Mouse (Mus musculus): ENCODE results near the gene 2310003L06Rik. TPM values are rescaled to one million over a fixed set of nuclear protein-coding genes. Genes with fewer than 3 reads are reported as not detected.

The 2310003L06Rik gene
- total RNA-seq, 1 experiment: 2.7 TPM

- Histone ChIP-seq H3K4me3 (ENCODE audit: insufficient read depth in 1 of 2, low read depth in 1 of 2, low read length in 2 of 2, poor library complexity in 1 of 2, severe bottlenecking in 1 of 2) (no peak overlapping the region), H3K9ac (ENCODE audit: insufficient read depth, low read depth, low read length, poor library complexity, severe bottlenecking) (no peak overlapping the region), H3K27ac (ENCODE audit: insufficient read depth, low read depth, low read length, poor library complexity, severe bottlenecking) (no peak overlapping the region), H3K4me1 (ENCODE audit: control insufficient read depth in 2 of 2, insufficient read depth in 2 of 2, low read length in 2 of 2, poor library complexity in 1 of 2) (peaks cover 0 to 2% of the 10 kb centered on the region in 2 experiments; a peak in 1 of 4 replicates), H3K36me3 (ENCODE audit: control insufficient read depth, insufficient read depth, low read length, poor library complexity, severe bottlenecking) (no peaks in the 10 kb centered on the region), H3K9me3 (ENCODE audit: control insufficient read depth, insufficient read depth, low read depth, low read length) (no peaks in the 10 kb centered on the region)
- TF ChIP-seq MAFK (IDR thresholded peaks at IDR 0.05; ENCODE audit: insufficient read depth, low read depth, low read length): no peak
- TF ChIP-seq ZC3H11A (IDR thresholded peaks at IDR 0.05; ENCODE audit: borderline replicate concordance, low read depth, low read length): no peak
- no peak for TF ChIP-seq HCFC1 (IDR thresholded peaks at IDR 0.05; ENCODE audit: borderline replicate concordance, insufficient read depth, low read length)
- no peak for DNase-seq (ENCODE audit: low read depth, low spot score)
- in situ Hi-C loops (cut with MboI; ENCODE audit: low sequenced_read_pairs in 2 of 2, unreplicated experiment in 2 of 2): no loop called here
Observed at GRCm38 (mm10) chr5:87951836-87952235, 17.4 kb upstream of the 2310003L06Rik start.

- H3K36me3 ChIP-seq (ENCODE audit: control insufficient read depth, insufficient read depth, low read length, poor library complexity, severe bottlenecking): no peaks in the 10 kb centered on the region
- no peaks in the 10 kb centered on the region for H3K9me3 ChIP-seq (ENCODE audit: control insufficient read depth, insufficient read depth, low read depth, low read length)
- H3K27ac ChIP-seq (ENCODE audit: insufficient read depth, low read depth, low read length, poor library complexity, severe bottlenecking): no peak within 1 kb of the TSS
- no peaks in the 10 kb centered on the region for H3K4me1 ChIP-seq (ENCODE audit: control insufficient read depth in 2 of 2, insufficient read depth in 2 of 2, low read length in 2 of 2, poor library complexity in 1 of 2)
- H3K4me3 ChIP-seq (ENCODE audit: insufficient read depth in 1 of 2, low read depth in 1 of 2, low read length in 2 of 2, poor library complexity in 1 of 2, severe bottlenecking in 1 of 2): no peak within 1 kb of the TSS
- DNase-seq (ENCODE audit: low read depth, low spot score): no peak
- in situ Hi-C loops (cut with MboI; ENCODE audit: low sequenced_read_pairs in 2 of 2, unreplicated experiment in 2 of 2): no loop called here
- H3K9ac ChIP-seq (ENCODE audit: insufficient read depth, low read depth, low read length, poor library complexity, severe bottlenecking): no peak within 1 kb of the TSS
- TF ChIP-seq ZNF384 (IDR thresholded peaks at IDR 0.05; ENCODE audit: low read depth, low read length): no peak
Observed at GRCm38 (mm10) chr5:87979139-87979538, 9.9 kb downstream of the 2310003L06Rik start, which contains the start of gene Cabs1. TSS of gene Cabs1 (plus strand) at chr5:87979439.

- Histone ChIP-seq H3K9me3 (ENCODE audit: control insufficient read depth, insufficient read depth, low read depth, low read length) (no peaks in the 10 kb centered on the region), H3K4me1 (ENCODE audit: control insufficient read depth in 2 of 2, insufficient read depth in 2 of 2, low read length in 2 of 2, poor library complexity in 1 of 2) (no peaks in the 10 kb centered on the region), H3K27ac (ENCODE audit: insufficient read depth, low read depth, low read length, poor library complexity, severe bottlenecking) (no peak overlapping the region), H3K36me3 (ENCODE audit: control insufficient read depth, insufficient read depth, low read length, poor library complexity, severe bottlenecking) (no peaks in the 10 kb centered on the region), H3K9ac (ENCODE audit: insufficient read depth, low read depth, low read length, poor library complexity, severe bottlenecking) (no peak overlapping the region), H3K4me3 (ENCODE audit: insufficient read depth in 1 of 2, low read depth in 1 of 2, low read length in 2 of 2, poor library complexity in 1 of 2, severe bottlenecking in 1 of 2) (no peak overlapping the region)
- DNase-seq (ENCODE audit: low read depth, low spot score): no peak
- in situ Hi-C loops (cut with MboI; ENCODE audit: low sequenced_read_pairs in 2 of 2, unreplicated experiment in 2 of 2): no loop called here
- no peak for TF ChIP-seq CHD2 (IDR thresholded peaks at IDR 0.05; ENCODE audit: low read depth, low read length)
Observed at GRCm38 (mm10) chr5:87982468-87983214, 13.4 kb downstream of the 2310003L06Rik start.

- no peak within 1 kb of the TSS for H3K9ac ChIP-seq (ENCODE audit: insufficient read depth, low read depth, low read length, poor library complexity, severe bottlenecking)
- H3K9me3 ChIP-seq (ENCODE audit: control insufficient read depth, insufficient read depth, low read depth, low read length): no peaks in the 10 kb centered on the region
- H3K4me1 ChIP-seq (ENCODE audit: control insufficient read depth in 2 of 2, insufficient read depth in 2 of 2, low read length in 2 of 2, poor library complexity in 1 of 2): peaks cover 0 to 3% of the 10 kb centered on the region in 2 experiments; a peak in 1 of 4 replicates
- no peak within 1 kb of the TSS for H3K4me3 ChIP-seq (ENCODE audit: insufficient read depth in 1 of 2, low read depth in 1 of 2, low read length in 2 of 2, poor library complexity in 1 of 2, severe bottlenecking in 1 of 2)
- H3K36me3 ChIP-seq (ENCODE audit: control insufficient read depth, insufficient read depth, low read length, poor library complexity, severe bottlenecking): no peaks in the 10 kb centered on the region
- in situ Hi-C loops (cut with MboI; ENCODE audit: low sequenced_read_pairs in 2 of 2, unreplicated experiment in 2 of 2): no loop called here
- no peak for DNase-seq (ENCODE audit: low read depth, low spot score)
- TF ChIP-seq CHD2 (IDR thresholded peaks at IDR 0.05; ENCODE audit: low read depth, low read length) (no peak), ZNF384 (IDR thresholded peaks at IDR 0.05; ENCODE audit: low read depth, low read length) (no peak), ZC3H11A (IDR thresholded peaks at IDR 0.05; ENCODE audit: borderline replicate concordance, low read depth, low read length) (no peak), MAFK (IDR thresholded peaks at IDR 0.05; ENCODE audit: insufficient read depth, low read depth, low read length) (no peak)
- H3K27ac ChIP-seq (ENCODE audit: insufficient read depth, low read depth, low read length, poor library complexity, severe bottlenecking): no peak within 1 kb of the TSS
Observed at GRCm38 (mm10) chr5:88002249-88002648, 33.0 kb downstream of the 2310003L06Rik start, which contains the start of gene Smr3a. TSS of gene Smr3a (plus strand) at chr5:88002549.

GRCm38 (mm10) chr5:88005241-88005640, 36.0 kb downstream of the 2310003L06Rik start:
- no peak for TF ChIP-seq CHD2 (IDR thresholded peaks at IDR 0.05; ENCODE audit: low read depth, low read length)
- TF ChIP-seq ZNF384 (IDR thresholded peaks at IDR 0.05; ENCODE audit: low read depth, low read length): no peak
- TF ChIP-seq HCFC1 (IDR thresholded peaks at IDR 0.05; ENCODE audit: borderline replicate concordance, insufficient read depth, low read length): no peak
- no peak for TF ChIP-seq MAFK (IDR thresholded peaks at IDR 0.05; ENCODE audit: insufficient read depth, low read depth, low read length)
- TF ChIP-seq ZC3H11A (IDR thresholded peaks at IDR 0.05; ENCODE audit: borderline replicate concordance, low read depth, low read length): no peak
- no peaks in the 10 kb centered on the region for H3K36me3 ChIP-seq (ENCODE audit: control insufficient read depth, insufficient read depth, low read length, poor library complexity, severe bottlenecking)
- H3K27ac ChIP-seq (ENCODE audit: insufficient read depth, low read depth, low read length, poor library complexity, severe bottlenecking): no peak overlapping the region
- in situ Hi-C loops (cut with MboI; ENCODE audit: low sequenced_read_pairs in 2 of 2, unreplicated experiment in 2 of 2): no loop called here
- peak; percentile 19 for DNase-seq (ENCODE audit: low read depth, low spot score)
- no peak overlapping the region for H3K9ac ChIP-seq (ENCODE audit: insufficient read depth, low read depth, low read length, poor library complexity, severe bottlenecking)
- H3K4me1 ChIP-seq (ENCODE audit: control insufficient read depth in 2 of 2, insufficient read depth in 2 of 2, low read length in 2 of 2, poor library complexity in 1 of 2): peaks cover 2 to 3% of the 10 kb centered on the region in 2 experiments; a peak in 2 of 4 replicates
- H3K4me3 ChIP-seq (ENCODE audit: insufficient read depth in 1 of 2, low read depth in 1 of 2, low read length in 2 of 2, poor library complexity in 1 of 2, severe bottlenecking in 1 of 2): no peak overlapping the region
- H3K9me3 ChIP-seq (ENCODE audit: control insufficient read depth, insufficient read depth, low read depth, low read length): no peaks in the 10 kb centered on the region

Other genes starting within 250 kb of the 2310003L06Rik start
- gene Csn1s2a, start 194.9 kb upstream of the 2310003L06Rik start, total RNA-seq (2012; rRNA removed): not detected in 2 replicates
- gene Csn1s2b, start 161.4 kb upstream of the 2310003L06Rik start, total RNA-seq (2012; rRNA removed): not detected in 2 replicates
- not detected in 2 replicates for gene Prr27, start 143.8 kb upstream of the 2310003L06Rik start, total RNA-seq (2012; rRNA removed)
- gene Odam, start 84.4 kb upstream of the 2310003L06Rik start, total RNA-seq (2012; rRNA removed): not detected in 2 replicates
- 1.6 and 2.2 TPM in 2 replicates for gene Csn3, start 43.9 kb upstream of the 2310003L06Rik start, total RNA-seq (2012; rRNA removed)
- not detected in 2 replicates for gene Gm28434, start 58 bp downstream of the 2310003L06Rik start, total RNA-seq (2012; rRNA removed)
- 0.42 and 0.45 TPM in 2 replicates for gene Cabs1, start 10.0 kb downstream of the 2310003L06Rik start, total RNA-seq (2012; rRNA removed)
- not detected in 2 replicates for gene Smr3a, start 33.1 kb downstream of the 2310003L06Rik start, total RNA-seq (2012; rRNA removed)
- not detected in 2 replicates for gene Smr2, start 117.1 kb downstream of the 2310003L06Rik start, total RNA-seq (2012; rRNA removed)
- gene Gm11116, start 142.1 kb downstream of the 2310003L06Rik start, total RNA-seq (2012; rRNA removed): not detected in 2 replicates
- gene Gm11115, start 184.6 kb downstream of the 2310003L06Rik start, total RNA-seq (2012; rRNA removed): not detected in 2 replicates